Mouse (Mus musculus) MEL (cell line): Measurements from ENCODE around the gene Sult4a1. TPM values are rescaled to one million over a fixed set of nuclear protein-coding genes. Genes with fewer than 3 reads are reported as not detected.

Source experiments
- DNase-seq: peaks from one replicate; pipeline ENCODE4 v3.0.0; 2011; ENCODE audit warnings: low read depth, low spot score
- H3K27ac ChIP-seq: 2 replicates; pipeline ENCODE4 v1.5.1; 2012; ENCODE audit warnings: low read depth, mild to moderate bottlenecking, control low read depth, low read length, moderate library complexity; ENCODE audit not compliant: control insufficient read depth
- H3K27me3 ChIP-seq, 2 experiments: fragments of 150-350 bp in 1 of 2; sonication (generic) in 1 of 2; 2 replicates each; pipeline ENCODE4 v1.6.1; 2012; ENCODE audit warnings: low read length in 2 of 2, mild to moderate bottlenecking in 2 of 2, improper control_type of control experiment in 1 of 2, moderate library complexity in 1 of 2; ENCODE audit not compliant: insufficient read depth in 2 of 2, control insufficient read depth in 1 of 2
- H3K36me3 ChIP-seq, 2 experiments: 2 replicates each; pipeline ENCODE4 v1.6.1; 2012 to 2014; ENCODE audit warnings: low read length in 2 of 2, improper control_type of control experiment in 1 of 2, inconsistent platforms in 1 of 2, mild to moderate bottlenecking in 1 of 2; ENCODE audit not compliant: insufficient read depth in 2 of 2, control insufficient read depth in 1 of 2
- H3K4me1 ChIP-seq, 2 experiments: fragments of 150-350 bp in 1 of 2; sonication (generic) in 1 of 2; 2 replicates each; pipeline ENCODE4 v1.6.1; 2012; ENCODE audit warnings: low read length in 2 of 2, improper control_type of control experiment in 1 of 2, mild to moderate bottlenecking in 1 of 2; ENCODE audit not compliant: insufficient read depth in 2 of 2, control insufficient read depth in 1 of 2
- H3K4me3 ChIP-seq, 2 experiments: fragments of 150-350 bp in 1 of 2; sonication (generic) in 1 of 2; 2 replicates each; pipeline ENCODE4 v1.5.1; 2012; ENCODE audit warnings: low read depth in 2 of 2, low read length in 2 of 2, mild to moderate bottlenecking in 2 of 2, moderate library complexity in 2 of 2, control low read depth in 1 of 2, improper control_type of control experiment in 1 of 2; ENCODE audit not compliant: control insufficient read depth in 1 of 2, insufficient read depth in 1 of 2
- H3K79me2 ChIP-seq: 2 replicates; pipeline ENCODE4 v1.6.1; 2012; ENCODE audit warnings: mild to moderate bottlenecking, low read length, moderate library complexity; ENCODE audit not compliant: control insufficient read depth, poor library complexity, insufficient read depth
- H3K9ac ChIP-seq: 2 replicates; pipeline ENCODE4 v1.6.1; 2012; ENCODE audit warnings: low read depth, mild to moderate bottlenecking, control low read depth, low read length, moderate library complexity; ENCODE audit not compliant: control insufficient read depth, poor library complexity, severe bottlenecking
- H3K9me3 ChIP-seq: fragments of 150-350 bp; sonication (generic); replicated peaks from 2 replicates; pipeline ENCODE4 v1.6.1; 2012; ENCODE audit warnings: mild to moderate bottlenecking, low read length, improper control_type of control experiment, moderate library complexity; ENCODE audit not compliant: insufficient read depth
- CHD2 ChIP-seq: IDR thresholded peaks from 2 replicates; pipeline ENCODE4 v1.6.1; 2011; ENCODE audit warnings: low read length, improper control_type of control experiment
- CTCF ChIP-seq, 3 experiments: IDR thresholded peaks in 2 of 3; conservative IDR thresholded peaks in 1 of 3; 2 replicates each; pipeline ENCODE4 v1.5.1; 2011 to 2012; ENCODE audit warnings: low read length in 3 of 3, low read depth in 2 of 3, mild to moderate bottlenecking in 2 of 3, improper control_type of control experiment in 1 of 3, inconsistent platforms in 1 of 3, mixed read lengths in 1 of 3, moderate library complexity in 1 of 3; ENCODE audit not compliant: control insufficient read depth in 1 of 3, insufficient read depth in 1 of 3, poor library complexity in 1 of 3, severe bottlenecking in 1 of 3
- E2F4 ChIP-seq: IDR thresholded peaks from 2 replicates; pipeline ENCODE4 v1.6.1; 2011; ENCODE audit warnings: low read depth, low read length, improper control_type of control experiment, borderline replicate concordance
- ELF1 ChIP-seq: IDR thresholded peaks from 2 replicates; pipeline ENCODE4 v1.6.1; 2014; ENCODE audit warnings: low read depth, mild to moderate bottlenecking, inconsistent platforms, low read length, improper control_type of control experiment, moderate library complexity
- GABPA ChIP-seq: IDR thresholded peaks from 2 replicates; pipeline ENCODE4 v1.6.1; 2012; ENCODE audit warnings: low read depth, mild to moderate bottlenecking, inconsistent platforms, low read length, improper control_type of control experiment, moderate library complexity
- HCFC1 ChIP-seq: IDR thresholded peaks from 2 replicates; pipeline ENCODE4 v1.6.1; 2012; ENCODE audit warnings: low read depth, mild to moderate bottlenecking, inconsistent platforms, low read length, improper control_type of control experiment, moderate library complexity
- JUND ChIP-seq: IDR thresholded peaks from 2 replicates; pipeline ENCODE4 v1.6.1; 2011; ENCODE audit warnings: low read depth, mild to moderate bottlenecking, improper control_type of control experiment, low read length
- KAT2A ChIP-seq: conservative IDR thresholded peaks from 2 replicates; pipeline ENCODE4 v1.6.1; 2012; ENCODE audit warnings: low read depth, low read length, improper control_type of control experiment, inconsistent platforms
- MAFK ChIP-seq: IDR thresholded peaks from 2 replicates; pipeline ENCODE4 v1.6.1; 2011; ENCODE audit warnings: low read depth, mild to moderate bottlenecking, low read length, improper control_type of control experiment, borderline replicate concordance
- NELFE ChIP-seq: IDR thresholded peaks from 2 replicates; pipeline ENCODE4 v1.6.1; 2011; ENCODE audit warnings: low read depth, low read length, improper control_type of control experiment
- NRF1 ChIP-seq: IDR thresholded peaks from 2 replicates; pipeline ENCODE4 v1.6.1; 2014; ENCODE audit warnings: low read depth, mild to moderate bottlenecking, inconsistent platforms, low read length, improper control_type of control experiment, moderate library complexity; ENCODE audit not compliant: poor library complexity, insufficient read depth, severe bottlenecking
- POLR2A ChIP-seq, 2 experiments: IDR thresholded peaks; 2 replicates each; pipeline ENCODE4 v1.6.1; 2011 to 2012; ENCODE audit warnings: low read length in 2 of 2, mild to moderate bottlenecking in 2 of 2, control low read depth in 1 of 2, improper control_type of control experiment in 1 of 2, low read depth in 1 of 2, moderate library complexity in 1 of 2; ENCODE audit not compliant: control insufficient read depth in 1 of 2, insufficient read depth in 1 of 2, poor library complexity in 1 of 2
- POLR2AphosphoS2 ChIP-seq: IDR thresholded peaks from 2 replicates; pipeline ENCODE4 v1.6.1; 2011; ENCODE audit warnings: low read length, improper control_type of control experiment
- SIN3A ChIP-seq: IDR thresholded peaks from 2 replicates; pipeline ENCODE4 v1.6.1; 2012; ENCODE audit warnings: low read length, improper control_type of control experiment, inconsistent platforms
- TAL1 ChIP-seq: IDR thresholded peaks from 2 replicates; pipeline ENCODE4 v1.6.1; 2012; ENCODE audit warnings: mild to moderate bottlenecking, inconsistent platforms, low read length, moderate library complexity, mixed read lengths
- TBP ChIP-seq: IDR thresholded peaks from 2 replicates; pipeline ENCODE4 v1.8.0; 2011; ENCODE audit warnings: low read depth, low read length, improper control_type of control experiment
- TCF12 ChIP-seq: IDR thresholded peaks from 2 replicates; pipeline ENCODE4 v1.6.1; 2014; ENCODE audit warnings: low read depth, mild to moderate bottlenecking, inconsistent platforms, low read length, improper control_type of control experiment, moderate library complexity
- USF1 ChIP-seq: IDR thresholded peaks from 2 replicates; pipeline ENCODE4 v1.6.1; 2014; ENCODE audit warnings: low read depth, mild to moderate bottlenecking, inconsistent platforms, low read length, improper control_type of control experiment, moderate library complexity
- ZKSCAN1 ChIP-seq: IDR thresholded peaks from 2 replicates; pipeline ENCODE4 v1.6.1; 2012; ENCODE audit warnings: low read depth, mild to moderate bottlenecking, inconsistent platforms, low read length, improper control_type of control experiment, moderate library complexity
- ZMIZ1 ChIP-seq: IDR thresholded peaks from 2 replicates; pipeline ENCODE4 v1.6.1; 2012; ENCODE audit warnings: low read depth, mild to moderate bottlenecking, inconsistent platforms, low read length, improper control_type of control experiment, moderate library complexity
- polyA plus RNA-seq, 2 experiments: library from polyadenylated mRNA; stranded (reverse) in 1 of 2; unstranded in 1 of 2; fragments of >175 nt in 1 of 2; fragments of >200 nt in 1 of 2; gene quantifications; 2 replicates each; pipeline versions ENCODE4 v1.2.1 to v1.2.4; 2012; ENCODE audit warnings: low replicate concordance in 2 of 2, low read depth in 1 of 2; ENCODE audit not compliant: insufficient read length in 2 of 2, insufficient read depth in 1 of 2, missing spikeins in 1 of 2
- total RNA-seq: library from RNA; depleted of rRNA; stranded (reverse); fragments of 300-350 nt; gene quantifications from 2 replicates; pipeline ENCODE4 v1.2.3, GENCODE M21; 2012

Gene Sult4a1
- total and polyA plus RNA-seq, 3 experiments = not detected

- Histone ChIP-seq H3K79me2 (no peaks in the 10 kb centered on the region), H3K4me3 (no peak overlapping the region), H3K4me1 (no peaks in the 10 kb centered on the region), H3K36me3 (no peaks in the 10 kb centered on the region), H3K27me3 (no peaks in the 10 kb centered on the region), H3K9ac (no peak overlapping the region), H3K27ac (no peak overlapping the region), H3K9me3 (no peaks in the 10 kb centered on the region)
- TF ChIP-seq CHD2 (no peak), ZKSCAN1 (no peak), USF1 (no peak), TAL1 (no peak), SIN3A (no peak), MAFK (no peak), GABPA (no peak), POLR2A (IDR thresholded peaks at IDR 0.05; ENCODE audit: control insufficient read depth in 1 of 2, insufficient read depth in 1 of 2, low read depth in 1 of 2, low read length in 2 of 2, poor library complexity in 1 of 2) (no peak), KAT2A (no peak), HCFC1 (no peak), CTCF (IDR thresholded peaks at IDR 0.05 in 2 of 3, conservative IDR thresholded peaks at IDR 0.05 in 1 of 3; ENCODE audit: control insufficient read depth in 1 of 3, insufficient read depth in 1 of 3, low read depth in 2 of 3, low read length in 3 of 3, poor library complexity in 1 of 3, severe bottlenecking in 1 of 3) (no peak)
- DNase-seq = no peak
Observed at GRCm38 (mm10) chr15:84078667-84079066, 26.9 kb downstream of the Sult4a1 start.

GRCm38 (mm10) chr15:84077151-84077550, 28.4 kb downstream of the Sult4a1 start:
- Histone ChIP-seq H3K9ac (no peak overlapping the region), H3K9me3 (no peaks in the 10 kb centered on the region), H3K4me3 (no peak overlapping the region), H3K27ac (no peak overlapping the region), H3K27me3 (no peaks in the 10 kb centered on the region), H3K36me3 (no peaks in the 10 kb centered on the region), H3K79me2 (no peaks in the 10 kb centered on the region), H3K4me1 (no peaks in the 10 kb centered on the region)
- TF ChIP-seq TCF12 (no peak), ZMIZ1 (no peak), NRF1 (no peak), E2F4 (no peak), TAL1 (no peak), SIN3A (no peak), NELFE (no peak), TBP (no peak), CHD2 (no peak), CTCF (IDR thresholded peaks at IDR 0.05 in 2 of 3, conservative IDR thresholded peaks at IDR 0.05 in 1 of 3; ENCODE audit: control insufficient read depth in 1 of 3, insufficient read depth in 1 of 3, low read depth in 2 of 3, low read length in 3 of 3, poor library complexity in 1 of 3, severe bottlenecking in 1 of 3) (no peak), USF1 (no peak), POLR2AphosphoS2 (no peak), ELF1 (no peak), JUND (no peak), KAT2A (no peak)
- no peak for DNase-seq
